Mouse (Mus musculus) embryo, embryonic 11.5 days (tissue): ENCODE measurements around the gene Pef1.

Source experiments
- DNase-seq: peaks from one replicate; pipeline ENCODE4 v3.0.0-alpha.2; 2012; ENCODE audit warnings: low read depth, low spot score

The Pef1 gene

GRCm38 (mm10) chr4:130138441-130139213 is 36.3 kb downstream of the Pef1 start:
- peak; percentile 66 for DNase-seq

- DNase-seq = no peak
Measured at GRCm38 (mm10) chr4:130139214-130139492, 36.8 kb downstream of the Pef1 start, which contains the start of gene Hcrtr1. Gene Hcrtr1, minus strand, starts transcription at chr4:130139359.

GRCm38 (mm10) chr4:130140992-130141402 is 38.6 kb downstream of the Pef1 start:
- no peak for DNase-seq

GRCm38 (mm10) chr4:130141786-130142185 is 39.4 kb downstream of the Pef1 start:
- DNase-seq = no peak

GRCm38 (mm10) chr4:130148405-130148804 is 46.0 kb downstream of the Pef1 start:
- no peak for DNase-seq

GRCm38 (mm10) chr4:130154250-130154649 is 51.9 kb downstream of the Pef1 start:
- DNase-seq = no peak

GRCm38 (mm10) chr4:130156812-130157371 is 54.5 kb downstream of the Pef1 start:
- DNase-seq = no peak

GRCm38 (mm10) chr4:130161349-130161748 is 59.0 kb downstream of the Pef1 start:
- DNase-seq = no peak

- no peak for DNase-seq
Measured at GRCm38 (mm10) chr4:130163391-130163861, 61.1 kb downstream of the Pef1 start.

GRCm38 (mm10) chr4:130164121-130164520 is 61.8 kb downstream of the Pef1 start:
- no peak for DNase-seq

GRCm38 (mm10) chr4:130166061-130166460 is 63.7 kb downstream of the Pef1 start:
- DNase-seq = no peak

GRCm38 (mm10) chr4:130166592-130166991 is 64.2 kb downstream of the Pef1 start:
- no peak for DNase-seq

- DNase-seq = no peak
Measured at GRCm38 (mm10) chr4:130167321-130167720, 65.0 kb downstream of the Pef1 start.

GRCm38 (mm10) chr4:130167814-130168213 is 65.5 kb downstream of the Pef1 start:
- DNase-seq = no peak

- no peak for DNase-seq
Measured at GRCm38 (mm10) chr4:130168280-130169183, 66.2 kb downstream of the Pef1 start.

- no peak for DNase-seq
Measured at GRCm38 (mm10) chr4:130169411-130169971, 67.1 kb downstream of the Pef1 start.

- no peak for DNase-seq
Measured at GRCm38 (mm10) chr4:130170362-130170761, 68.0 kb downstream of the Pef1 start.

GRCm38 (mm10) chr4:130171951-130172765 is 69.8 kb downstream of the Pef1 start:
- no peak for DNase-seq

GRCm38 (mm10) chr4:130173060-130173822 is 70.9 kb downstream of the Pef1 start:
- no peak for DNase-seq

- DNase-seq = no peak
Measured at GRCm38 (mm10) chr4:130173911-130174311, 71.6 kb downstream of the Pef1 start.
